In genomic region chr14:106387671-106388070, GRCm38 (mm10) we compare ENCODE assay signal across 26 mouse cellular contexts.
A peak's percentile ranks its signal among the peaks of the same experiment; 100 is the strongest.
DNase-seq lines count a peak whose midpoint lies in the region; ATAC-seq and TF ChIP-seq lines count a peak whose summit lies in the region.
"Had no signal": no experiment of that assay in that cellular context is flagged by ENCODE, and none has a peak within 500 bp of the region (broad histone marks: within the 10 kb centered on the region; RNA-seq: fewer than 3 reads in every experiment).

No protein-coding gene starts in this region.

- no peaks in the 10 kb centered on the region; the same call in 1 of the 2 replicates for H3K36me3 ChIP-seq in heart, adult 2 months (ENCODE audit: control insufficient read depth, insufficient read depth, low read length)
- H3K36me3 ChIP-seq in liver, embryonic 12.5 days: no peaks in the 10 kb centered on the region
- H3K36me3 ChIP-seq: embryonic facial prominence, embryonic 10.5 days; limb, embryonic 15.5 days; liver, embryonic 15.5 days; lung, embryonic 15.5 days; midbrain, embryonic 15.5 days; neural tube, embryonic 13.5 days; stomach, embryonic 15.5 days had no signal

- no peak for TF ChIP-seq CTCF in heart, adult 2 months (IDR thresholded peaks at IDR 0.05)

- peak; percentile 9 for DNase-seq in adrenal gland, postnatal 14 days
- no peak for DNase-seq in adrenal gland, postnatal 4 days (ENCODE audit: low spot score in 2 of 2)
- peak in 1 of 2 experiments; percentile 48 for DNase-seq in heart, adult 2 months
- no peak for DNase-seq in heart, postnatal 36 days
- peak; percentile 16 for DNase-seq in fibroblast of lung, adult 2 months (ENCODE audit: low read depth)
- DNase-seq in heart, postnatal 10 days: peak; percentile 32 to 57
- no peak for DNase-seq in lung, postnatal 36 days
- DNase-seq: cerebellum, adult 9-10 months; forebrain, postnatal 0 days; kidney, adult 18-20 months; left cerebral cortex, postnatal 4 days; lung, postnatal 4 days; retina, postnatal 1 day; thymus, postnatal 25 days had no signal

- no peak for TF ChIP-seq POLR2A in heart, adult 2 months (IDR thresholded peaks at IDR 0.05; ENCODE audit: insufficient read depth, low read depth, low read length)

- 17% methylated on average over 3 of the region's 3 CpGs for WGBS in heart, adult 2 months
- 57% methylated on average over 3 of the region's 3 CpGs for WGBS in liver, embryonic 12.5 days (ENCODE audit: insufficient replicate concordance)

- no peak overlapping the region for H3K9ac ChIP-seq in heart, adult 2 months (ENCODE audit: low read depth, low read length)
- H3K9ac ChIP-seq in liver, embryonic 12.5 days: no peak overlapping the region
- H3K9ac ChIP-seq: forebrain, postnatal 0 days; hindbrain, embryonic 14.5 days; limb, embryonic 15.5 days; liver, embryonic 15.5 days; lung, embryonic 15.5 days; midbrain, embryonic 15.5 days; neural tube, embryonic 13.5 days; stomach, embryonic 15.5 days had no signal

- 0 out of 2 replicates have a peak overlapping the region, but pooled peaks have one; percentile 8 for H3K27ac ChIP-seq in heart, adult 2 months
- no peak overlapping the region for H3K27ac ChIP-seq in liver, embryonic 12.5 days
- H3K27ac ChIP-seq: embryonic facial prominence, embryonic 10.5 days; hindbrain, embryonic 14.5 days; kidney, postnatal 0 days; left cerebral cortex, adult 2 months; limb, embryonic 15.5 days; liver, embryonic 15.5 days; lung, embryonic 15.5 days; midbrain, embryonic 15.5 days; neural tube, embryonic 13.5 days; stomach, embryonic 15.5 days had no signal

- intact Hi-C loops in heart, adult 2 months (cut with DNase I): no loop called here
- intact Hi-C loops in heart, postnatal 36 days (cut with DNase I): loop anchor here (10.0 kb wide), 2 partner anchors 333 to 403 kb away; no protein-coding TSS in a partner anchor
- intact Hi-C loops in heart, postnatal 10 days (cut with DNase I): no loop called here

- TF ChIP-seq EP300 in heart, adult 2 months (IDR thresholded peaks at IDR 0.05; ENCODE audit: insufficient read depth, low read depth, low read length): no peak

- no peaks in the 10 kb centered on the region for H3K27me3 ChIP-seq in heart, adult 2 months (ENCODE audit: control insufficient read depth, insufficient read depth, low read length)
- H3K27me3 ChIP-seq in liver, embryonic 12.5 days (replicated peaks): no peaks in the 10 kb centered on the region
- H3K27me3 ChIP-seq: limb, embryonic 15.5 days; liver, embryonic 15.5 days; lung, embryonic 15.5 days; midbrain, embryonic 15.5 days; neural tube, embryonic 13.5 days; stomach, embryonic 15.5 days had no signal

- ATAC-seq in liver, embryonic 12.5 days: no peak
- ATAC-seq: forebrain, postnatal 0 days; inflammation-experienced regulatory T-cells, adult 6 months; midbrain, embryonic 15.5 days had no signal

- no peak overlapping the region for H3K4me3 ChIP-seq in heart, adult 2 months
- H3K4me3 ChIP-seq in liver, embryonic 12.5 days: no peak overlapping the region
- H3K4me3 ChIP-seq: embryonic facial prominence, embryonic 10.5 days; left cerebral cortex, adult 2 months; limb, embryonic 15.5 days; liver, embryonic 15.5 days; lung, embryonic 15.5 days; midbrain, embryonic 15.5 days; neural tube, embryonic 13.5 days; stomach, embryonic 15.5 days had no signal

- no peaks in the 10 kb centered on the region for H3K4me1 ChIP-seq in heart, adult 2 months (ENCODE audit: control insufficient read depth, insufficient read depth, low read length)
- H3K4me1 ChIP-seq in liver, embryonic 12.5 days: no peaks in the 10 kb centered on the region
- H3K4me1 ChIP-seq: embryonic facial prominence, embryonic 10.5 days; limb, embryonic 15.5 days; liver, embryonic 15.5 days; lung, embryonic 15.5 days; midbrain, embryonic 15.5 days; neural tube, embryonic 13.5 days; stomach, embryonic 15.5 days had no signal

- H3K9me3 ChIP-seq in liver, embryonic 12.5 days (replicated peaks): no peaks in the 10 kb centered on the region
- H3K9me3 ChIP-seq: embryonic facial prominence, embryonic 10.5 days; limb, embryonic 15.5 days; liver, embryonic 15.5 days; lung, embryonic 15.5 days; midbrain, embryonic 15.5 days; neural tube, embryonic 13.5 days; stomach, embryonic 15.5 days had no signal

- no peaks in the 10 kb centered on the region for H3K79me2 ChIP-seq in heart, adult 2 months (replicated peaks; ENCODE audit: control insufficient read depth, insufficient read depth, low read length)

- H3K4me2 ChIP-seq in liver, embryonic 12.5 days: no peak overlapping the region
- H3K4me2 ChIP-seq: hindbrain, embryonic 14.5 days; limb, embryonic 15.5 days; liver, embryonic 15.5 days; lung, embryonic 15.5 days; midbrain, embryonic 15.5 days; neural tube, embryonic 13.5 days; stomach, embryonic 15.5 days had no signal

Comparison
In these comparisons a context has a peak if more than half of its experiments do, and no peak if none do; other contexts are left out.
1. DNase-seq: peak in adrenal gland, postnatal 14 days (single experiment), fibroblast of lung, adult 2 months (single experiment) and heart, postnatal 10 days (2 of 2); none in adrenal gland, postnatal 4 days (0 of 2), heart, postnatal 36 days (0 of 2) and lung, postnatal 36 days (single experiment).